Mouse (Mus musculus) embryonic facial prominence, embryonic 14.5 days (tissue): ENCODE measurements at regions not wholly inside any gene's neighbourhood (a gene's known extent, or its start where the extent isn't known, plus 50 kb on each side); places are given as distances from the start of the nearest gene placed in this dataset.

Experiments
- ATAC-seq: fragments of 200-750 bp; cut with Nextera tagmentation; 2 replicates; pipeline ENCODE4 v1.8.0; 2017; ENCODE audit warnings: low read depth, moderate number of reproducible peaks, moderate TSS enrichment
- DNase-seq: peaks from one replicate; pipeline ENCODE4 v3.0.0-alpha.2; 2015; ENCODE audit warnings: low spot score
- H3K27ac ChIP-seq: fragments of 300-500 bp; sonication (generic); replicated peaks from 2 replicates; pipeline ENCODE4 v1.5.1; 2014; ENCODE audit warnings: low read depth, mild to moderate bottlenecking, low read length, moderate library complexity
- H3K27me3 ChIP-seq: fragments of 300-500 bp; sonication (generic); replicated peaks from 2 replicates; pipeline ENCODE4 v1.6.1; 2014; ENCODE audit warnings: low read length; ENCODE audit not compliant: control insufficient read depth, insufficient read depth
- H3K36me3 ChIP-seq: fragments of 300-500 bp; sonication (generic); 2 replicates; pipeline ENCODE4 v1.6.1; 2014; ENCODE audit warnings: low read length, mixed read lengths; ENCODE audit not compliant: control insufficient read depth, insufficient read depth
- H3K4me1 ChIP-seq: fragments of 300-500 bp; sonication (generic); 2 replicates; pipeline ENCODE4 v1.6.1; 2014; ENCODE audit warnings: antibody characterized with exemption, low read length; ENCODE audit not compliant: control insufficient read depth, insufficient read depth
- H3K4me2 ChIP-seq: fragments of 300-500 bp; sonication (generic); 2 replicates; pipeline ENCODE4 v1.6.1; 2014; ENCODE audit warnings: low read depth, mild to moderate bottlenecking, low read length, moderate library complexity, mixed read lengths
- H3K4me3 ChIP-seq: fragments of 300-500 bp; sonication (generic); 2 replicates; pipeline ENCODE4 v1.5.1; 2014; ENCODE audit warnings: low read depth, mild to moderate bottlenecking, low read length
- H3K9ac ChIP-seq: fragments of 300-500 bp; sonication (generic); 2 replicates; pipeline ENCODE4 v1.6.1; 2014; ENCODE audit warnings: low read depth, mild to moderate bottlenecking, low read length, moderate library complexity, mixed read lengths
- H3K9me3 ChIP-seq: fragments of 300-500 bp; sonication (generic); 2 replicates; pipeline ENCODE4 v1.6.1; 2016; ENCODE audit warnings: low read length; ENCODE audit not compliant: control insufficient read depth
- WGBS: fragments of 180-500 bp; shearing (Covaris S2); extraction: QIAGEN DNeasy Blood & Tissue Kit; methylation state at CpG from one replicate; pipeline ENCODE4 v1.1.7; 2014; 5-methylcytosine and 5-hydroxymethylcytosine counted together

DNA sequence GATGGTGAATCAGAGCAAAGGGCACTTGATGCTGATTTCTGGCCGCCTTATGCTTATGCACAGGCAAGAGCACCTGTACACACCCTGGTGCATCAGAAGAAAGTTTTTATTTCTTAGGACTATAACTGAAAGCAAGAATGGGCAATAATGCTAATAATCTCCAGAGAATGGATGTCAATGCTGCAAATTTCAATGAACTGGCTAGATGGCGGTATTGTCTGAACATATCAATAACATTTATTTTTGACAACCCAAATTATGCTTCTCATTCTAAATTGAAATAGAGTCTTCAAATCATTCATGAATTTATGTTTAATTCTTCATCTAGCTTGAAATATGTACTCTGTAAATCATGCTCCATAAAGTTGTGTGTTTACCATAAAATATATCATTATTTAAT is 399.0 kb downstream of the Flrt2 start:
- no peak overlapping the region for H3K27ac ChIP-seq
- H3K9ac ChIP-seq: no peak overlapping the region
- no peaks in the 10 kb centered on the region for H3K36me3 ChIP-seq
- no peak for DNase-seq
- 91% methylated on average over 2 of the region's 2 CpGs for WGBS
- no peaks in the 10 kb centered on the region for H3K4me1 ChIP-seq
- H3K4me3 ChIP-seq: no peak overlapping the region
- H3K9me3 ChIP-seq: no peaks in the 10 kb centered on the region
- H3K27me3 ChIP-seq: no peaks in the 10 kb centered on the region
- no peak for ATAC-seq
- no peak overlapping the region for H3K4me2 ChIP-seq

DNA sequence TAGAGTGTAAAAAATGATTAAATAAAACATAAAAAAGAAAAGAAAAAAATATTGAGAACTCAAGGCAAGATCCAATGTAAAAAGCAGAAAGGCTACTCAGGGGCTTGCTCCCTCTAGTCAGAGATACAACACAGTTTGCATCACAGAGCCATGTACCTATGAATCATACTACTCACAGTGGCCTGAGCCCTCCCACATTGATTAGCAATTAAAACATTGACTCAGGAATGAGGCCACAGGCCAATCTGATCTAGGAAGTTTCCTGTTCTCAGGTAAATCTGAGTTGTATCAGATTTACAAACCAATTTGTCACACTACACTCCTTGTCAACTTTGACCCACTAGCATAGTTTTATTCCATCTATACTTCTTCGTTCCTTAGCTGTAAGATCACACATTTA is 414.2 kb downstream of the Flrt2 start:
- 79% methylated on average over 1 of the region's 1 CpGs for WGBS
- Histone ChIP-seq H3K4me1 (no peaks in the 10 kb centered on the region), H3K9ac (no peak overlapping the region), H3K9me3 (no peaks in the 10 kb centered on the region), H3K27ac (no peak overlapping the region), H3K36me3 (no peaks in the 10 kb centered on the region), H3K4me2 (no peak overlapping the region), H3K27me3 (no peaks in the 10 kb centered on the region), H3K4me3 (no peak overlapping the region)
- no peak for ATAC-seq
- DNase-seq: no peak

DNA sequence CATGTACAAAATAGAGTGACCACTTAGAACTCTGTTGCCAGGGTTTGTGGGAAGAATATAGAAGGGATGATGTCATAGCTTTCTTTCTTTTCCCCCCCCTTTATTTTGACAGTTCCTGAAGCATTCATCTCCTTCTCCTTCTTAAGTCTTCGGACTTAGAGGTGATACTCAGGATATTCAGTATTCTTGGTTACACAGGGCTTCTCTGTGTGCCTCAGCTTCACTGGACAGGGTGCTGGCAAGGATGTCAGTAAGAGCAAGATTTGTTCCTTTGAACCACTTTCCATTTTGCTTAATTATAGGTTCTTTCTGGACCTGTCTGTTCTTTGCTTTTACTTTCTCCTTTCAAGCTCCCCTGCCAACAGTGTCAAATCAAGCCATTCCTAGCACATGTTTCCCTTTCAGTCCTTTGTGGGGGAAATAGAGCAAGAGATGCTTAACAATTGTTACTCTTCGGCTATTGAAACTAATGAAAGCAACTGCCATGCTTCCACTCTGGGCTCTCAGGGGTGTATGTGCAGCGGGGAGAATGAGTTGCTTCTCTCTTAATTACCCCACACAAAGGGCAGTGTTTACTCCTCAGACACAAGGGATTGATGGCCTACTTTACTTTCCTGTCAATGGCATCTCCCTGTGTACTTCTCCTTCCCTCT is 422.8 kb downstream of the Flrt2 start:
- no peak for DNase-seq
- no peak overlapping the region for H3K4me3 ChIP-seq
- H3K4me1 ChIP-seq: no peaks in the 10 kb centered on the region
- no peaks in the 10 kb centered on the region for H3K9me3 ChIP-seq
- H3K27ac ChIP-seq: no peak overlapping the region
- H3K36me3 ChIP-seq: no peaks in the 10 kb centered on the region
- H3K9ac ChIP-seq: no peak overlapping the region
- ATAC-seq: no peak
- H3K27me3 ChIP-seq: no peaks in the 10 kb centered on the region
- 58% methylated on average over 3 of the region's 3 CpGs for WGBS
- no peak overlapping the region for H3K4me2 ChIP-seq

DNA sequence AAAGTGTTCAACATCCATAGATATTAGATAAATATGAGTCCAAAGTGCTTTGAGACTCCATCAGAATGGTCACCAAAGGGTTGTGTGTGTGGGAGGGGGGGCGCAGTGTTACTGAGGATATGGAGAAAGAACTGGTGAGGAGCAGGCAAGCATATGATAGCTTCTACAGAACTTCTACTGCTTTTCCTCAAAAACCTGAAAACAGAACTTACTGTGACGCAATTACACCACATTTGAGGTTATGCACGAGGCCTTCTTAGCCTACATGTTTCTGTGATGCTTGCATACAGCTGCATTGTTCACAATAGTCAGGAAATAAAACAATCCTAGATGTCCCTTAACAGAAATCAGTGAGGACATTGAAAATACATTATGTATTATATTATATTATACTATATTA is 425.5 kb downstream of the Flrt2 start:
- no peaks in the 10 kb centered on the region for H3K27me3 ChIP-seq
- H3K4me2 ChIP-seq: no peak overlapping the region
- no peak overlapping the region for H3K9ac ChIP-seq
- WGBS: 85% methylated on average over 3 of the region's 3 CpGs
- H3K36me3 ChIP-seq: no peaks in the 10 kb centered on the region
- DNase-seq: no peak
- ATAC-seq: no peak
- H3K9me3 ChIP-seq: no peaks in the 10 kb centered on the region
- H3K4me3 ChIP-seq: no peak overlapping the region
- H3K27ac ChIP-seq: no peak overlapping the region
- H3K4me1 ChIP-seq: no peaks in the 10 kb centered on the region

DNA sequence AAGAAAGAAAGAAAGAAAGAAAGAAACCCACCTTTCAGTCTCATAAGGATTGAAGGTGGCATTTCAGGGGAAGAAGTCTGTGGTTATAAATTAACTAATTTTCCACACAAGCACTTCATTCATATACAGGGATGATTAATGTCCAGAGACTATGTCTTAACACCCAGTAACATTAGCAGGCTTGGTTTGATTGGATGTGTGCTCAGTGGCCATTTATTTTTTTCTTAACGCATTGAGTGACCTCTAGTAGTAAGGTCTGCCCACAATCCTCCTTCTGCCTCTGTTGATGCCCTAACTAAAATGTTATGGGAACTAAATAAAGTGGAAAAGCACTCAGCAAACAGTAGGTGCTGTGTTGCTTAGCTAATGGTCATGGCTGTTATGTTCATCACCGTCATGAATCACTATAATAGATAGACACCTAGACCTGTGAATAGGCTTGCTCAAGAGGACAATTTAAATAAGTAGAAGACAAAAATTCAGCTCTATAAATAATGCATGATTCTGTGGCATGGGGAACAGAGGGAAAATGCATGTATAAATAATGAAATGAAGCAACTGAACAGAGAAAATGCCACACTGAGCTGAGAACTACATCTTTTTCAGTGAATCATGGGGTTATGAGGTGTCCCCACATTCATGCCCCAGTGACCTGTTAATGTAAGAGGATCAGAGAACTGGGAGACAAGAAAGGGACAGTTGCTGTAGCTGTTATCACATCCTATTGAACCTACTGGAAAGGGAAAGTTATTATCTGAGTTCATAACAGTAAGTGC is 432.3 kb downstream of the Flrt2 start:
- Histone ChIP-seq H3K27ac (no peak overlapping the region), H3K4me2 (no peak overlapping the region), H3K4me3 (no peak overlapping the region), H3K27me3 (no peaks in the 10 kb centered on the region), H3K4me1 (no peaks in the 10 kb centered on the region), H3K9me3 (no peaks in the 10 kb centered on the region), H3K9ac (no peak overlapping the region), H3K36me3 (no peaks in the 10 kb centered on the region)
- ATAC-seq: no peak
- no peak for DNase-seq
- WGBS: 89% methylated on average over 2 of the region's 2 CpGs

DNA sequence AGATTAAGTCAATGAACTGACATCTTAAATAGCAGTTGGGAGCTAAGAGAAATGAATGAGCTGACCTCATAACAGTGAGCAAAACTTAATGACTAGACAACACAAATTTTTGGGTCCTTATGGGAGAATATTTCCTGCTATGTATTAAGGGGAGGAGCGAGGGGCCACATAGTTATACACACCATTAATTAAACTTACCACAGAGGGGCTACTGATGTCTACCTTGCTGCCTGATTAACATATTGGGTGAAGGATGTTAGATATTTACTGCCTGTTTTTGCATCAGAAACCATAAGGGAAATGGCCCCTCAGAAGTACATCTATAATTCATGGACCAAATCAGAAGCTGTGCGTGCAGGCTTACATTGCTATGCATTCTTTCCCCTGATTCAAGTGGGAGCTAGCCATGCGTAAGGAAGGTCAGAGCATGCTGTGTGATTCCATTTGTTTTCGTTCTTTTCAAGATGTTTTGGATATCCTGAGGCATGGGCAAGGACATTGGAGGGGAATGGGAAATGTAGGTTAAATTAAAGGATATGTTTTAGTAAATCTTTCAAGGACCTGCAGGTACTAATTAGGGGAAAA is 437.9 kb downstream of the Flrt2 start:
- Histone ChIP-seq H3K9me3 (no peaks in the 10 kb centered on the region), H3K4me3 (no peak overlapping the region), H3K9ac (no peak overlapping the region), H3K36me3 (no peaks in the 10 kb centered on the region), H3K27me3 (no peaks in the 10 kb centered on the region), H3K4me2 (no peak overlapping the region), H3K27ac (no peak overlapping the region), H3K4me1 (no peaks in the 10 kb centered on the region)
- ATAC-seq (no peak), DNase-seq (no peak)
- WGBS: 62% methylated on average over 4 of the region's 4 CpGs

DNA sequence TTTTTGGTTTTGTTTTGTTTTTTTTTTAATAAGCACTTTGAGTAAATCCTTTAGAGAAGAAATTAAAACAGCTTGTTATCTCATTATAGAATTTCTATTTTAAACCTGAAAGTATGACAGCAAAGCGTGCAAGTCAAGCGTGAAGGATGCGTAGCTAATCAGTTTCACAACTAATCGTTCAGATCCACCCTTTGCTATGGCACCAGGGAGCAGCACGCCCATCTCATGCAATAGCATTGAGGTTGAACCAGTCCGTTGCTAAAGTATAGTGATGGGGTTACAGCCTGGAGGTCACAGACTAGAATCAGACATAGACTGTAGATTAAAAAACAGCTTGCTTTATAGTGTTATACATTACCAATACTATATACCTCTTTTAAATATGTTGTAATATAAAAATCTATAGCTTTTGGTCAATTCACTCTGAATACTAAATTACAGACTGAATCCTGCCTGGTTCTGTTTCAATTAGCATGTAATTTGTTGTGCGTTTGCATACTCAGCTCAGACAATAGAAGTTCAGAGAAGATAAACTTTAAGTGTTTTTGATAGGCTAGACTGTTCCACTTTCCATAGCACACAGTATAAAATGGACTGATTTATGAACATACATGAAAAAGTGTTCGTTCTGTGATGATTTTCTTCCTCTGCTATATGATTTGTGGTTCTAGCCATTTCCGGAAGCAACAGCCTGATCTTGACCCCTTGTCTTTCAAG is 438.9 kb downstream of the Flrt2 start:
- DNase-seq (peak; percentile 9), ATAC-seq (no peak)
- 70% methylated on average over 9 of the region's 9 CpGs for WGBS

DNA sequence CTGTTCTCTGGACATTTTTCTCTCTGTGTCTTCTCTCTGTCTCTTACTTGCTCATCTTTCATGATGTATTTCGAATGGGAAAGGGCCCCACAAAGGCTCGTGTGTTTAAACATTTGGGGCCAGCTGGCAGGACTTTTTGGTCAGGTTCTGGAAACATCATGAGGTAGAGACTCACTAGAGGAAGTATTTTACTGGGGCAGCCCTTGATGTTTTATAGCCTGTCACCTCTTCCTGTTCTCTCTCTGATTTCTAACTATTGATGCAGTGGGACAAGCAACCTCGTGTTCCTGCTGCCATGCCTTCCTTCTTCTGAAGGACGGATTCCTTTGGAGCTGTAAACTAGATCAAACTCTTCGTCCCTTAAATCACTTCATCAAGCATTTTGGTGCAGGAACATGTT is 442.1 kb downstream of the Flrt2 start:
- no peaks in the 10 kb centered on the region for H3K27me3 ChIP-seq
- DNase-seq: no peak
- WGBS: 61% methylated on average over 5 of the region's 5 CpGs
- no peak overlapping the region for H3K27ac ChIP-seq
- ATAC-seq: no peak
- H3K4me2 ChIP-seq: no peak overlapping the region
- no peaks in the 10 kb centered on the region for H3K36me3 ChIP-seq
- H3K9ac ChIP-seq: no peak overlapping the region
- H3K4me1 ChIP-seq: no peaks in the 10 kb centered on the region
- no peak overlapping the region for H3K4me3 ChIP-seq
- H3K9me3 ChIP-seq: no peaks in the 10 kb centered on the region

More for the DNA sequence above, 438.9 kb downstream of the Flrt2 start:
- H3K9ac ChIP-seq: no peak overlapping the region
- H3K27me3 ChIP-seq: no peaks in the 10 kb centered on the region
- no peak overlapping the region for H3K4me2 ChIP-seq
- H3K27ac ChIP-seq: no peak overlapping the region
- no peaks in the 10 kb centered on the region for H3K4me1 ChIP-seq
- no peak overlapping the region for H3K4me3 ChIP-seq
- no peaks in the 10 kb centered on the region for H3K36me3 ChIP-seq
- H3K9me3 ChIP-seq: no peaks in the 10 kb centered on the region
